Mouse (Mus musculus) B cell, adult 2 months (primary cell): ENCODE measurements around the gene Fam83e.

ENCODE experiments used
- DNase-seq, 2 experiments: peaks; one replicate each; pipeline ENCODE4 v3.0.0; 2022

Gene Fam83e

DNA sequence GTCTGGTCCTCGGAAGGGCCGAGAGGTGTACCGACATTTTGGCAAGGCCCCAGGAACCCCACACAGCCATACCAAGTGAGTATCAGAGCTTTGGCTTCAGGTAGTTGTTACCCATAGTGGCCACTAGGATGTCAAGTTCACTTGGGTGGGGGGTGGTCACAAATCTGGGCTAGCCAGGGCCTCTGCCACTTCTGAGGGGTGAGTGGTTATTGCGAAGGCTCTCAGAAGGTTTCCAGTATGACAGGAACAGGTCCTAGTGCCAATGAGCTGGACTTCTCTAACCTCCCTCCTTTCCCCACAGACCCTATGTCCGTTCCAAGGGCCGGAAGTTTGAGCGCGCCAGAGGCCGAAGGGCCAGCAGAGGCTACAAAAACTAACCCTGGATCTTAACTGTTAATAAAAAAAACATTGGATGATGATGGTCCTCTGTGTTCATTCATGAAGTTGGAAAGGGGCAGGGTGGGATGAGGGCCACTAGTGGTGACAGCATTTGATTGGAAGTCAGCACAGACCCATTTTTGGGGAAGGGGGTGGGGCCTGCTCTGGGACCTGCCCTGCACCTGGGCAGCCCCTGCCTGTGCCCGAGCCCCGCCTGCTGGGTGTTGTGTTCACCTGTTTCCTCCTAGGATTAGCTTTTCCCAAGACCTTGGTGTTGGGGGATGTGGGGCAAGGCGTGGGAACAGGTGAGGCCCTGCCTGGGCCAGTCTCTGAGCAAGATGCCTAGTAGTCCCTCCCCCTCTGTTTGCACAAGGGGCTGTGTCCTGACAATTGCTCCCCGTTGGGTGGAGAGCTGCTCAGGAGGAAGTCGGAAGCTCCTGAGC is at the start of gene Fam83e:
TSS of gene Fam83e (plus strand) at position 800 of the 821 bp plus-strand sequence.
- DNase-seq, result no peak

DNA sequence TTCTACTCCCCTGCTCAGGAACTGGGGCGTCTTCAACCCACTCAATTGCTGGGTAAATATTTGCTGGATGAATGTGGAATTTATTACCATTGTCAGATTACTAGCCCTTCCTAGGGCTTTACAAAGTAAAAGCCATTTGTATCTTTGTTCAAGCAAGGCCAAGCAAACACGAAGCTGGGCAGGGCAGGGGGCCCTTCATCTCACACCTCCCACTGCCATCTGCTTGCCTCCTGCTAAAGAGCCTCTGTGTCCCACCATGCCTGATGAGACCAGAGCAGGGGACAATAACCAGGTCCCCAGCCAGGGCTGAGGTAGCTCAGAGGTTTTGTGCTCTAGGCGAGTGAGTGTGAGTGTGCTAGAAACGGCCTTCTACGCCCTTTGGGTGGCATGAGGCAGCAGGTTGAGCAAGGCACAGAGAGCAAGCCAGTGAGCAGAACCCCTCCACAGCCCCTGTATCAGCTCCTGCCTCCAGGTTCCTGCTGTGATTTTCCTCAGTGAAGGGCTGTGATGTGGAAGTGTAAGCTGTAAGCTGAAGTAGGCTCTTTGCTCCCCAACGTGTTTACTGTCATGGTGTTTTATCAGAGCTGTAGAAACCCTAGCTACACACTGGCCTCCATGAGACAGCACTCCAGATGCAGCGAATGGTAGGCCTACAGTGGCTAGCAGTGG is 43.3 kb upstream of the Fam83e start:
- DNase-seq, result no peak

DNA sequence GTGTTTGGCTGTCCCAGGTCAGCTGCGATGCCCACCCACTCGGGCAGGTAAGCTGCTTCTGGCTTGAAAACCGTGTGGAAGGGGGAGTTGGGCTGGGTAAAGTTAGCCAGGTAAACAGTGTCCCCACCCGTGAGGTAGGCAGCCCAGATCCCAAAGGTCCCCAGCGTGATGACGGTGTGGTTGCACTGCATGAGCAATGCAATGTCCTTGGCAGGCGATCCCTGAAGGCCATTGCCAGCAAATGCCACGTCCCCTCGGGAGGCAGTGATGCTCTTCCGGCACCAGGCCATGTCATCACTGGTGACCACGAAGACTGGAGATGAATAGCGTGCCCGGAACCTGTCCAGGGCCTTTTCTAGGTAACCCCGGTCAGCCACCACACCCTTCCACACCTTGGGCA is 42.5 kb upstream of the Fam83e start:
- DNase-seq, result no peak

GRCm38 (mm10) chr7:45679966-45680621 is 40.9 kb upstream of the Fam83e start:
- DNase-seq, result no peak

DNA sequence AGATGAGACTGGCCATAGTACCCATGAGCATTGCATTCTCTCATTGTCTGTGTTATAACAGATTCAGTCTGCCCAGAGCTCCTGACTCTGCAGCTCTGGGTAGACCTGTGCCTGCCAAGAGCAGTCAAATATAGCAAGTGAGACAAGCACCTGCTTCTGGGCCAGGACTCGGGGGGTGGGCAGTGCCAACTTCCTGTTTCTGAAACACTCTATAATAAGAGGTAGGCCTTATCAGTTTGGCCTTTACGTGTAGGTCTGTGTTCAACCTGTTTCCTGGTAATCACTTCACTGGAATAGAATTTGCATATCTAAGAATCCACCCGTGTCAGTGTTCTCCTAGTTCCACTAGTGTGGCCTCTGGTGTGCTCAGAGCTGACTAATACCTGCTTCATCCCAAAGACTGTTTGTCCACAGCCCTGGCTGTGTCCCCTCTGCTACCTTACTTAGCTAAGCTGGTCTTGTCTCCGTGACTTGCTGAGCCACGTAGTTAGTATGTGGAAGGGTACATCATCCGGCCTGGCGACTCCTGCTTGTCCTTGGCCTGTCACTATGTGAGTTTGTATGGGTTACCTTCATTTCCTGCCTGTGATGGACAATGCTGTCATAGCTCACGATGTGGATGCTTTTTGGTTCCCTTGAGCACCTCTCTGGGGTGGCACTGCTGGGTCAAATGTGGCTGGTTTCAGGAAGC is 39.8 kb upstream of the Fam83e start:
- peak; percentile 73 to 82 for DNase-seq

- peak; percentile 85 to 86 for DNase-seq
Measured at GRCm38 (mm10) chr7:45682144-45683126, 38.6 kb upstream of the Fam83e start.

GRCm38 (mm10) chr7:45683396-45684050 is 37.5 kb upstream of the Fam83e start, which contains the start of gene Ntn5:
Ntn5 (plus strand) TSS chr7:45684022.
- no peak for DNase-seq

GRCm38 (mm10) chr7:45685811-45686210 is 35.2 kb upstream of the Fam83e start:
- no peak for DNase-seq

DNA sequence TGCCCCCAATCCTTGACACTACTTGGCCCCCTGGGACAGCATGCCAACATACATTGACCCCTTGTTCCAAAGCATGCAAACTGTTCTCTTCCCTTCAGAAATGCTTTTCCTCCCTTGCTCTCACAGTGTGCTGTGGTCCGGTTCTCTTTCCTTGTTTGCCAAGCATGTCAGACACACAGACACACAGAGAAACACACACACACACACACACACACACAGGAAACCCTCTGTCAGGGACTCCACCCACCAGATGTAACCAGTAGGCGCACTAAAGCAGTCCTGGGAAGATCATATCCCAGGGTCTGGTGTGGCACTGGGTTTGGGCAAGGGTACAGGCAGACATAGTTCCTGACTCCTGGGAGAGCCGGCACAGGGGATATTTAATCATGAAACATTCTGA is 34.2 kb upstream of the Fam83e start:
- no peak for DNase-seq

DNA sequence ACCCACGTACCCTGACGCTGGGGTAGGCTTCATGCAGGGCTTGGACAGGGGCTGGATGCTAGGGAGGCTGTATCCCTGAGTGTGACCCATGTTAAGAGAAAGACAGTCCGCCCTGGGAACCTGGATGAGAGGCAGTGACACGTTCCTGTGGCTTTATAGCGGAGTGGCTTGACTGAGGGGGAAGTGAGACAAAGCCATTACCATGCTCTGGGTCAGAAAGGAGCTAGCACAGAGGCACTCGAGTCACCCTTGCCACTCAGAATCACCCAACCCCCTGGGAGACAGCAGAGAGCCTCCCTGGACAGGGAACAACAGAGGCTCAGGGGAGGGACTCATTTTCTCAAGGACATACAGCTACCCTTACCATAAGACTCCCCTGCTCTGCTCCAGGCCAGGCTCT is 31.9 kb upstream of the Fam83e start:
- no peak for DNase-seq

- DNase-seq, result no peak
Measured at GRCm38 (mm10) chr7:45689800-45690199, 31.2 kb upstream of the Fam83e start.

GRCm38 (mm10) chr7:45692364-45692763 is 28.6 kb upstream of the Fam83e start:
- no peak for DNase-seq

GRCm38 (mm10) chr7:45693921-45694591 is 27.0 kb upstream of the Fam83e start, which contains the start of gene Sec1:
Sec1 (minus strand) TSS chr7:45694402.
- no peak for DNase-seq

GRCm38 (mm10) chr7:45695098-45695497 is 25.9 kb upstream of the Fam83e start:
- DNase-seq, result no peak

DNA sequence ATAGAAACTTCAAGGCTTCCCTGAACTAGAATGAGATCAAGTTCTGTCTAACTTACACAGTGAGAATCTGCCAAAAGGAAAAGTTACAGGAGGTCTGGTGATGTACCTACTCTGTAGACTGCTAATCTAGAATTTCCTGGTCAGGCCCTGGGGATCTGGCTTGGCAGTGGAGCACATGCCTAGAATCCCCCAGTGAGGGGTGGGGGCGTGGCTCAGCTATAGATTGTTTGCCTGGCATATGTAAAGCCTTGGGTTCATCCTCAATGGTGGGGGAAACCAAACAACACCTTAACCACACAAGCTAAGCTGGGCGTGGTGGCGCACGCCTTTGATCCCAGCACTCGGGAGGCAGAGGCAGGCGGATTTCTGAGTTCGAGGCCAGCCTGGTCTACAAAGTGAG is 23.1 kb upstream of the Fam83e start:
- no peak for DNase-seq

GRCm38 (mm10) chr7:45699523-45700141 is 21.4 kb upstream of the Fam83e start, which contains the start of gene Car11:
Car11 (plus strand) TSS chr7:45699843.
- no peak for DNase-seq

DNA sequence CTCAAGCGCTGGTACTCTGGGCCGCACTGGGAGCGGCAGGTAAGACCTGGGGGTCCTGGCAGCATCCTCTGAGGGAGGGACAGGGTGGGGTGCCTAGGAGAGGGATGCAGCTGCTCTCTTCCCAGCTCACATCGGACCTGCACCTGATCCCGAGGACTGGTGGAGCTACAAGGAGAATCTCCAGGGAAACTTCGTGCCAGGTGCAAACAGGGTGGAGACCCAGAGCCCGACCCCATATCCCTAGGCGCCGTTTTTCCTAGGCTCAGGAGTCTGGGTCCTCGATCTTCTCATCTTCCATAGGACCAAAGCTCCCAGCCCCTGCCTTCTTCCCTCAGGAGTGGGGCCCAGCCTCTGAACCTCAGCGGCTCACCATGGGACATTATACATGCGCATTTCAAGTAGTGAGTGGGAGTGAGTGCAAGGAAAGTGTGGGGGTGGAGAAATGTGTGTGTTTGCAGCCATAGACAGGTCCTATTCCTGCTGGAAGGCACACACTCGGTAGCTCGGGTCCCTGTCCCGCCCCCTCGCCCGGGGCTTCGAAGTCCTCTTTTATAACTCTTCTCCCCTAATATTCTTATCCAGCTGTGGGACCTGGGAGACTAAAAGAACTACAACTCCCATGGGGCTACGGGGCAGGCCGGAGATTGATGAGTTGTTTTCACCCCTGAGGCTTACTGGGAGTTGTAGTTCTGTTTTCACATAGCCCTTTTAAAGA is 20.6 kb upstream of the Fam83e start:
- DNase-seq, result peak; percentile 78 to 79

DNA sequence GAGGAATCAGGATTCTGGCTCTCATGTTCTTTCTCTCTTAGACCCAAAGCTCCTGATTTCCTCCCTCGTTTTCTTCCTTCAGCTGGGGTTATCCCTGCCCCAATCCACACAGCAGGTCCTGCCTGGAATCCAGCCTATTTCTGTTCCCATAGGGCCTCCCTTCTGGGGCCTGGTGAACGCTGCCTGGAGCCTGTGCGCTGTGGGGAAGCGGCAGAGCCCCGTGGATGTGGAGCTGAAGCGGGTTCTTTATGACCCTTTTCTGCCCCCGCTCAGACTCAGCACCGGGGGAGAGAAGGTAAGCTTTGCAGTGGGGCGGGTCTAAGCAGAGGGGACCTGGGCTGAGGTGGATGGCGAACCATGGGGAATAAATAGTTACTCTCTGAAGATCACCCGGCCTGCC is 19.9 kb upstream of the Fam83e start:
- DNase-seq, result no peak

DNA sequence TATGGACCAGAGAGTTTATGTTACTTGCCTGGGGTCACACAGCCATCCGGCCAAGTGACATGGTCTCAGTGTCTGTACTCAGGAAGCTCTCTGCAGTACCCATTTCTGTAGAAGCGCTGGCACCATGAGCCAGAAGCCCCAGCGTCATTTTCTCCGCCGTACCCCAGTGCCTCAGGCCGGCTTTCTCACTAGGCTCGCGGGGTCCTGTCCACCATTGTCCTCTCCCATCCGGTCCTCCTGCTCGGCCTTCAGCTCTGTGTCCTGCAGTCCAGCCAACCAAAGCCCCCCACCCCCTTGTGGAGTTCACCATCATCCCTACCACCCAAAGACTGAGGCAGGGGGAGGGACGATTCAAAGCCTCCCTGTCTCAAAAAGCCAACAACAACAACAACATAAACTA is 19.4 kb upstream of the Fam83e start:
- no peak for DNase-seq
